Mouse (Mus musculus) naive thymus-derived CD4-positive, alpha-beta T cell, adult 2 months (primary cell): ENCODE results near the gene Polr1b.

ENCODE experiments used
- DNase-seq: peaks from one replicate; pipeline ENCODE4 v3.0.0-alpha.2; 2011; ENCODE audit warnings: low read depth

The Polr1b gene

GRCm38 (mm10) chr2:129100784-129101310 lies at the start of gene Polr1b:
Gene Polr1b, plus strand, starts transcription at chr2:129100995.
- DNase-seq = peak; percentile 89

- DNase-seq = no peak
Measured at GRCm38 (mm10) chr2:129052451-129052983, 48.3 kb upstream of the Polr1b start.

GRCm38 (mm10) chr2:129055741-129056140 lies 45.1 kb upstream of the Polr1b start:
- DNase-seq = no peak

GRCm38 (mm10) chr2:129056597-129056996 lies 44.2 kb upstream of the Polr1b start:
- peak; percentile 50 for DNase-seq

- no peak for DNase-seq
Measured at GRCm38 (mm10) chr2:129057256-129057655, 43.5 kb upstream of the Polr1b start.

- no peak for DNase-seq
Measured at GRCm38 (mm10) chr2:129057920-129058361, 42.9 kb upstream of the Polr1b start.

GRCm38 (mm10) chr2:129061456-129062059 lies 39.2 kb upstream of the Polr1b start:
- no peak for DNase-seq

GRCm38 (mm10) chr2:129065437-129066282 lies 35.1 kb upstream of the Polr1b start, which contains the start of gene Ttl:
Gene Ttl, plus strand, starts transcription at chr2:129065942.
- peak; percentile 82 for DNase-seq

GRCm38 (mm10) chr2:129066326-129066725 lies 34.5 kb upstream of the Polr1b start:
- DNase-seq = peak; percentile 62

- DNase-seq = no peak
Measured at GRCm38 (mm10) chr2:129070296-129070695, 30.5 kb upstream of the Polr1b start.

- peak; percentile 60 for DNase-seq
Measured at GRCm38 (mm10) chr2:129078313-129078712, 22.5 kb upstream of the Polr1b start.

GRCm38 (mm10) chr2:129079194-129079593 lies 21.6 kb upstream of the Polr1b start:
- no peak for DNase-seq

- no peak for DNase-seq
Measured at GRCm38 (mm10) chr2:129081097-129081496, 19.7 kb upstream of the Polr1b start.

GRCm38 (mm10) chr2:129083514-129083913 lies 17.3 kb upstream of the Polr1b start:
- DNase-seq = no peak

GRCm38 (mm10) chr2:129084959-129085358 lies 15.8 kb upstream of the Polr1b start:
- peak; percentile 72 for DNase-seq

GRCm38 (mm10) chr2:129087520-129087919 lies 13.3 kb upstream of the Polr1b start:
- no peak for DNase-seq

- no peak for DNase-seq
Measured at GRCm38 (mm10) chr2:129090370-129090769, 10.4 kb upstream of the Polr1b start.

GRCm38 (mm10) chr2:129092810-129093209 lies 8.0 kb upstream of the Polr1b start:
- DNase-seq = no peak

GRCm38 (mm10) chr2:129093926-129094724 lies 6.7 kb upstream of the Polr1b start:
- DNase-seq = no peak

- no peak for DNase-seq
Measured at GRCm38 (mm10) chr2:129112924-129113323, 12.1 kb downstream of the Polr1b start.

- no peak for DNase-seq
Measured at GRCm38 (mm10) chr2:129115706-129116367, 15.0 kb downstream of the Polr1b start.
